Mouse (Mus musculus): ENCODE results near the gene Tmem176a. TPM values are rescaled to one million over a fixed set of nuclear protein-coding genes. Genes with fewer than 3 reads are reported as not detected.

The Tmem176a gene
- polyA plus RNA-seq, 1 experiment from 2014 or later, result 119 TPM

DNA sequence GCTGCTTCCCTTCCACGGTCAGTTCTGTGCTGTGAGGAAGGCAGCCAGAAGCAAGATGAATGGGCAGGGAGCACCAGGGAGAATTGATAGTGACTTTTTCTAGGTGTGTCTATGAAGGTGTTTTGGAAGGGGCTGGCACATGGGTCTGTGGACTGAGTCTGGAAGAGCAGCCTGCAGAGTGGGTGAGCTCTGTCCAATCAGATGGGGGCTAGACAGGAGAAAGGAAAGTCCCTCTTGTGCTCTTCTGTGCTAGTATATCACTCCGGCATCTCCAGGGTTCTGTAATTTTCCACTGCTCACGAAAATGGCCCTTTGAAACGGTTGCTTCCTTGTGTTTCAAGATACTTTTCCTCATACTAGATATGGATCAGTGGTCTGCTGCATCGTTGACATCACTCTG is 31.9 kb downstream of the Tmem176a start, which contains the start of gene Aoc1:
Aoc1 (plus strand) TSS at position 301 of the 400 bp plus-strand sequence.
- Histone ChIP-seq H3K36me3 (ENCODE audit: control insufficient read depth, insufficient read depth, low read length) (no peaks in the 10 kb centered on the region), H3K4me3 (ENCODE audit: control insufficient read depth in 1 of 2, insufficient read depth in 1 of 2, low read depth in 1 of 2, low read length in 2 of 2) (no peak within 1 kb of the TSS), H3K4me2 (ENCODE audit: low read length) (no peak within 1 kb of the TSS), H3K9ac (ENCODE audit: low read length) (no peak within 1 kb of the TSS), H3K27ac (replicated peaks in 1 of 2; ENCODE audit: control insufficient read depth in 1 of 2, insufficient read depth in 1 of 2, low read depth in 2 of 2, low read length in 2 of 2) (no peak within 1 kb of the TSS), H3K27me3 (ENCODE audit: control insufficient read depth, insufficient read depth, low read length) (no peaks in the 10 kb centered on the region), H3K4me1 (ENCODE audit: control insufficient read depth in 2 of 2, insufficient read depth in 2 of 2, low read length in 2 of 2) (no peaks in the 10 kb centered on the region), H3K9me3 (ENCODE audit: control insufficient read depth, low read length) (no peaks in the 10 kb centered on the region)
- no peak for ATAC-seq (ENCODE audit: insufficient number of reproducible peaks, insufficient read depth, low FRiP score, low read depth)
- 67% methylated on average over 5 of the region's 5 CpGs for WGBS

DNA sequence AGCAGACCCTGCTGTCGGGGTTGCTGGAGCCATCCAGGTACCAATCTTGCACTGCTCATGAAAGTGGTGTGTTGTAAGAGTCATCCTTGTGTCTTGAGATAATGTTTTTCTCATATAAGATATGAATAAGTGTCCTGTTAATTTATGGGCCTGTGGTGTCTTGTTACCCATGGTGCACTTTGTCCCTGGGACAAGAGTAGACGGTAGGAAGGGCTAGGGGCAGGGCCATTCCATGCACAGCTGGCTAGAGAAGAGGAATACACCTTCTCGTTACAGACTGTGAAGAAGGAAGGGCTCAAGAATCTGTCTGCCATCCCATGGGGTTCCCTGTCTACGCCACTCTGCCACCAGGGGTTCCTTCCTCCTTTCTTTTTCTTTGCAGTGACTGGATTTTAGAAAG is 33.9 kb downstream of the Tmem176a start:
- Histone ChIP-seq H3K4me3 (ENCODE audit: control insufficient read depth in 1 of 2, insufficient read depth in 1 of 2, low read depth in 1 of 2, low read length in 2 of 2) (no peak overlapping the region), H3K4me1 (ENCODE audit: control insufficient read depth in 2 of 2, insufficient read depth in 2 of 2, low read length in 2 of 2) (no peaks in the 10 kb centered on the region), H3K27ac (replicated peaks in 1 of 2; ENCODE audit: control insufficient read depth in 1 of 2, insufficient read depth in 1 of 2, low read depth in 2 of 2, low read length in 2 of 2) (no peak overlapping the region), H3K9ac (ENCODE audit: low read length) (no peak overlapping the region), H3K27me3 (ENCODE audit: control insufficient read depth, insufficient read depth, low read length) (no peaks in the 10 kb centered on the region), H3K4me2 (ENCODE audit: low read length) (no peak overlapping the region), H3K9me3 (ENCODE audit: control insufficient read depth, low read length) (no peaks in the 10 kb centered on the region), H3K36me3 (ENCODE audit: control insufficient read depth, insufficient read depth, low read length) (no peaks in the 10 kb centered on the region)
- 88% methylated on average over 4 of the region's 4 CpGs for WGBS
- ATAC-seq (ENCODE audit: insufficient number of reproducible peaks, insufficient read depth, low FRiP score, low read depth), result no peak

DNA sequence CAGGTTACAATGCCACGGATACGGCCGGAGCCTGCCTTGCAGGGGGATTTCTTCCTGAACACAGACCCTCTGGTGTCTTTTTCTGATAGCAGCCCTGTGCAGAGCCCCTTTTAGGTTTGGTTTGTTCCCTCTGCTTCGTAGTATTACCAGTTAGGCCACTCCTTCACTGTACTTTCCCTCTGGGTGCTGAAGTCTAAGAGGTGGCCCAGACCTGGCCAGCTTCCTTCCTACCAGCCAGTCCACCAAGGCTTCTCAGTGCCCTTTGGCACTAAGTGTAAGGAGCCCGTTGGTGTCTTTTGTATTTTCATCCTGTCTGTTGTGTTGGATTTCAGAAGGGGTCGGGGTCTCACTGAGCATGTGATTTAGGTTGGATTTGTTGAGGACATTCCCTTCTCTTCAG is 34.8 kb downstream of the Tmem176a start:
- ATAC-seq (ENCODE audit: insufficient number of reproducible peaks, insufficient read depth, low FRiP score, low read depth), result no peak
- H3K4me2 ChIP-seq (ENCODE audit: low read length), result no peak overlapping the region
- 78% methylated on average over 6 of the region's 6 CpGs for WGBS

DNA sequence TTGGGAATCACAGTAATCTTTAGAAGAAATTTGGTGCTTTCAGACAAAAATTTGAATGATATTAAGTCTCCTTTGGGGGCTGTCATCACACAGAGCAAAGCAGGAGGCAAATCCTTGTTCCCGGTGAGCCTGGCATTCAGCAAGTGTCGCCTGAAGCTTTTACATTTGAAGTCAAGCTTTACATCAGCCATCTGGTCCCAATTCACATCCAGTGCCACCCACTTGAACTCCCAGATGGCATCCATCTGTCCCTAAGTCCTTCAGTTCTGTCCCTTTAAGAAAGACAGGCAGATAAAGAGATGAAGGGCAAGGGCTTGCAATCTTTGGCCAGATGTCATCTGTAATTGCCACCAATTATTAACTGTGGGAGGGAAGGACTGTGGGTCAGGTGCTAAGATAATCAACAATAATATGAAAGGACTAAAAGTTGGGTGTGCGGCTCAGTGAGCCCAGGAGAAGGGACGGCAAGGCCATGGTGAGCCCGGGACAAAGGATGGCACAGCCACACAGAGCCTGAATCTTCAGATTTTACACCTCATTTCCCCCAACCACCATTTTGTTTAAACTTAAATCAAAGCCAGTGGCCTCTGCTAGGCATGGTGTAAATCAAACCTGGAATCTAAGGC is 35.9 kb downstream of the Tmem176a start:
- no peaks in the 10 kb centered on the region for H3K4me1 ChIP-seq (ENCODE audit: control insufficient read depth in 2 of 2, insufficient read depth in 2 of 2, low read length in 2 of 2)
- no peak for ATAC-seq (ENCODE audit: insufficient number of reproducible peaks, insufficient read depth, low FRiP score, low read depth)
- H3K4me3 ChIP-seq (ENCODE audit: control insufficient read depth in 1 of 2, insufficient read depth in 1 of 2, low read depth in 1 of 2, low read length in 2 of 2), result no peak overlapping the region
- no peak overlapping the region for H3K9ac ChIP-seq (ENCODE audit: low read length)
- no peak overlapping the region for H3K27ac ChIP-seq (replicated peaks in 1 of 2; ENCODE audit: control insufficient read depth in 1 of 2, insufficient read depth in 1 of 2, low read depth in 2 of 2, low read length in 2 of 2)
- H3K27me3 ChIP-seq (ENCODE audit: control insufficient read depth, insufficient read depth, low read length), result no peaks in the 10 kb centered on the region
- no peaks in the 10 kb centered on the region for H3K9me3 ChIP-seq (ENCODE audit: control insufficient read depth, low read length)
- 70% methylated on average over 5 of the region's 5 CpGs for WGBS
- no peaks in the 10 kb centered on the region for H3K36me3 ChIP-seq (ENCODE audit: control insufficient read depth, insufficient read depth, low read length)
- no peak overlapping the region for H3K4me2 ChIP-seq (ENCODE audit: low read length)

More for the DNA sequence above, 34.8 kb downstream of the Tmem176a start:
- Histone ChIP-seq H3K9me3 (ENCODE audit: control insufficient read depth, low read length) (no peaks in the 10 kb centered on the region), H3K9ac (ENCODE audit: low read length) (no peak overlapping the region), H3K4me1 (ENCODE audit: control insufficient read depth in 2 of 2, insufficient read depth in 2 of 2, low read length in 2 of 2) (no peaks in the 10 kb centered on the region), H3K27ac (replicated peaks in 1 of 2; ENCODE audit: control insufficient read depth in 1 of 2, insufficient read depth in 1 of 2, low read depth in 2 of 2, low read length in 2 of 2) (no peak overlapping the region), H3K4me3 (ENCODE audit: control insufficient read depth in 1 of 2, insufficient read depth in 1 of 2, low read depth in 1 of 2, low read length in 2 of 2) (no peak overlapping the region), H3K27me3 (ENCODE audit: control insufficient read depth, insufficient read depth, low read length) (no peaks in the 10 kb centered on the region), H3K36me3 (ENCODE audit: control insufficient read depth, insufficient read depth, low read length) (no peaks in the 10 kb centered on the region)

DNA sequence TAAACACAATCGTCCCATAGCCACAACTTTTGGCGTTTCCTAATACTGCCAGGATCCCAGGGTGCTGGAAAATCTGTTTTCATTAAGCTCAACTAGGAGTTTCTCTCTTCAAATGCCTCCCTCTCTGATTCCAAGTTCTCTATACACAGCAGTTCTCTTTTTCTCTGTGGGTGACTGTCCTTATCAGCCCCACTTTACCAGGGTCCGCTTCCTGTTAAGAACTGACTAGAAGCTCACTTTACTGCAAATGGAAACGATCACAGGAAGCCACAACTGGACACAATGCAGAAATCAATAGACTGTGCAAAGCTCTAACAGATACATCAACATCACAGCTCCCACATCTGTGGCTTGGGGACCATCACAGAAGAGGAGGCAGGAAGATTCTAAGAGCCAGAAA is 53.5 kb downstream of the Tmem176a start:
- no peak for ATAC-seq (ENCODE audit: insufficient number of reproducible peaks, insufficient read depth, low FRiP score, low read depth)
- Histone ChIP-seq H3K27me3 (ENCODE audit: control insufficient read depth, insufficient read depth, low read length) (no peaks in the 10 kb centered on the region), H3K36me3 (ENCODE audit: control insufficient read depth, insufficient read depth, low read length) (no peaks in the 10 kb centered on the region), H3K9ac (ENCODE audit: low read length) (no peak overlapping the region), H3K4me3 (ENCODE audit: control insufficient read depth in 1 of 2, insufficient read depth in 1 of 2, low read depth in 1 of 2, low read length in 2 of 2) (no peak overlapping the region), H3K4me2 (ENCODE audit: low read length) (no peak overlapping the region), H3K4me1 (ENCODE audit: control insufficient read depth in 2 of 2, insufficient read depth in 2 of 2, low read length in 2 of 2) (peaks cover 2 to 3% of the 10 kb centered on the region in 2 experiments; a peak in 1 of 4 replicates), H3K27ac (replicated peaks in 1 of 2; ENCODE audit: control insufficient read depth in 1 of 2, insufficient read depth in 1 of 2, low read depth in 2 of 2, low read length in 2 of 2) (no peak overlapping the region), H3K9me3 (ENCODE audit: control insufficient read depth, low read length) (no peaks in the 10 kb centered on the region)
- 49% methylated on average over 4 of the region's 4 CpGs for WGBS

DNA sequence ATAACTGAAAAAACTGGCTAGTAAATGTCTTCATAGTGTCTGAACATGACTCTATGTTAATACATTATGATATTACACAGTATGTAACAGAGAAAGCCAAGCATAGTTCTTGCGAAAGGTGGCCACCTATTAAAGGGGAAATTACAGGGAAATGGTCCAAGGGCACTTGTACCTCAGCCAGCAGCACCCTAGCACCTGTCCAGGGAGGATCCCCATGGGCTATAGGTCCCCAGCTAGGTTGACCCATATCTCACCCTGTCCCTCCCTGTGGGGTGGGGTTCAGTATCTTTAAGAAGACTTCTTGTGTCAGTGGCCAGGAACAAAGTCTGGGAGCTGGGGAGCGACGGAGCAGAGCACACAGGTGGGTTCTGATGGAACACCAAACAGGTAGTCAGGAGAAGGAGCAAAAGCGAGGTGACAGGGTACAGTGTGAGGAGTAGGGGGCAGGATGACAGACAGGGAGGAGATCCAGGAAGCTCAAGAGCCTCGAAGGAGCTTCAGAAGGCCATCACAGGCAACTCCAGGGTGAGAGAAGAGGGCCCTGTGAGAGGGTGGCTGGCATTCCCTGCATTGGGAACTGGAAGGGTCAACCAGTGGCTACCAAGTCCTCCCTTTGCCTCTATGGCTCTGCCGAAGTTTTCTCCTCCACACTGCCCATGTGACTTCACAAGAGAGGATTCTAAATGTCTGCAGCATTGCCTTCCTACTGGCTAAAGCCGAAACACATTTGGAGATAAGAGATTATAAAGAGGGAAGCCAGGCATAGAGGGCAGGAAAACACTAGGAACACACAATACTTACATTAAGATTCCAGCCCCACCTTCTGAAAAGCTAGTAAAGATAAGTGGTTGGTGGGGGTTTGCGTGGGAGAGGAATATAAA is 54.5 kb downstream of the Tmem176a start:
- Histone ChIP-seq H3K4me3 (ENCODE audit: control insufficient read depth in 1 of 2, insufficient read depth in 1 of 2, low read depth in 1 of 2, low read length in 2 of 2) (no peak overlapping the region), H3K36me3 (ENCODE audit: control insufficient read depth, insufficient read depth, low read length) (no peaks in the 10 kb centered on the region), H3K9ac (ENCODE audit: low read length) (no peak overlapping the region), H3K27me3 (ENCODE audit: control insufficient read depth, insufficient read depth, low read length) (no peaks in the 10 kb centered on the region), H3K9me3 (ENCODE audit: control insufficient read depth, low read length) (no peaks in the 10 kb centered on the region), H3K27ac (replicated peaks in 1 of 2; ENCODE audit: control insufficient read depth in 1 of 2, insufficient read depth in 1 of 2, low read depth in 2 of 2, low read length in 2 of 2) (no peak overlapping the region), H3K4me2 (ENCODE audit: low read length) (no peak overlapping the region), H3K4me1 (ENCODE audit: control insufficient read depth in 2 of 2, insufficient read depth in 2 of 2, low read length in 2 of 2) (peaks cover 2 to 3% of the 10 kb centered on the region in 2 experiments; a peak in 1 of 4 replicates)
- no peak for ATAC-seq (ENCODE audit: insufficient number of reproducible peaks, insufficient read depth, low FRiP score, low read depth)
- WGBS, result 71% methylated on average over 8 of the region's 8 CpGs

DNA sequence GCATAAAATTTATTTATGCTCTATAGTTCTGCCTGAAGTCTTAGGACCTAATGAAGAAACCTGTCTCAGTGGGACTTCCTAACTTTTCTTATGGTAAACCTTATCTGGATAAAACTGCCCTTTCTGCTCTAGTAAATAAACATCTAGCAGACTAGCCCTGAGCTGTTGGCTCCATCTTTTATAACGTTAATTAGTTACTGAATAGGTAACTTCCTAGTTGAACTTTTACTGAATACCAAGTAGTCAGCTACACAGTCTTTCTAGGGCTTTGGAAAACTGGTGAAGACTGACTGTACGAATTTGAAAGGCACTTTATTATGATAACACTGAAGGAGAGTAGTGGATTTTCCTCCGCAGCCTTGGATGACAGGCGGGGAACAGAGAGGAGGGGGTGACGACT is 55.2 kb downstream of the Tmem176a start:
- 77% methylated on average over 5 of the region's 5 CpGs for WGBS
- no peak overlapping the region for H3K4me3 ChIP-seq (ENCODE audit: control insufficient read depth in 1 of 2, insufficient read depth in 1 of 2, low read depth in 1 of 2, low read length in 2 of 2)
- H3K27ac ChIP-seq (replicated peaks in 1 of 2; ENCODE audit: control insufficient read depth in 1 of 2, insufficient read depth in 1 of 2, low read depth in 2 of 2, low read length in 2 of 2), result no peak overlapping the region
- no peaks in the 10 kb centered on the region for H3K9me3 ChIP-seq (ENCODE audit: control insufficient read depth, low read length)
- peaks cover 2 to 3% of the 10 kb centered on the region in 2 experiments; a peak in 1 of 4 replicates for H3K4me1 ChIP-seq (ENCODE audit: control insufficient read depth in 2 of 2, insufficient read depth in 2 of 2, low read length in 2 of 2)
- no peaks in the 10 kb centered on the region for H3K27me3 ChIP-seq (ENCODE audit: control insufficient read depth, insufficient read depth, low read length)
- no peak for ATAC-seq (ENCODE audit: insufficient number of reproducible peaks, insufficient read depth, low FRiP score, low read depth)
- H3K36me3 ChIP-seq (ENCODE audit: control insufficient read depth, insufficient read depth, low read length), result no peaks in the 10 kb centered on the region
- no peak overlapping the region for H3K9ac ChIP-seq (ENCODE audit: low read length)
- no peak overlapping the region for H3K4me2 ChIP-seq (ENCODE audit: low read length)

Measured in heart, embryonic 14.5 days (tissue).